Mouse (Mus musculus) kidney, adult 18-20 months (tissue): ENCODE data around the gene Vps35l.
A peak's percentile ranks its signal among the peaks of the same experiment; 100 is the strongest.

Experiments
- DNase-seq: peaks from one replicate; pipeline ENCODE4 v3.0.0; 2021

The Vps35l gene

GRCm38 (mm10) chr7:118738730-118739129 is 1.3 kb upstream of the Vps35l start:
- no peak for DNase-seq

- DNase-seq: peak; percentile 97
Measured at GRCm38 (mm10) chr7:118740532-118741338, 709 bp downstream of the Vps35l start.

- DNase-seq: no peak
Measured at GRCm38 (mm10) chr7:118742278-118742677, 2.3 kb downstream of the Vps35l start.

GRCm38 (mm10) chr7:118744766-118745165 is 4.7 kb downstream of the Vps35l start:
- DNase-seq: no peak

GRCm38 (mm10) chr7:118747891-118748672 is 8.1 kb downstream of the Vps35l start:
- DNase-seq: no peak

- no peak for DNase-seq
Measured at GRCm38 (mm10) chr7:118749706-118750105, 9.7 kb downstream of the Vps35l start.

- no peak for DNase-seq
Measured at GRCm38 (mm10) chr7:118751625-118752024, 11.6 kb downstream of the Vps35l start.

- DNase-seq: no peak
Measured at GRCm38 (mm10) chr7:118755756-118756155, 15.7 kb downstream of the Vps35l start.

GRCm38 (mm10) chr7:118756490-118757265 is 16.7 kb downstream of the Vps35l start:
- no peak for DNase-seq

- DNase-seq: no peak
Measured at GRCm38 (mm10) chr7:118758369-118758768, 18.3 kb downstream of the Vps35l start.

GRCm38 (mm10) chr7:118759372-118759771 is 19.3 kb downstream of the Vps35l start:
- no peak for DNase-seq

GRCm38 (mm10) chr7:118763939-118764338 is 23.9 kb downstream of the Vps35l start:
- DNase-seq: peak; percentile 18

GRCm38 (mm10) chr7:118764725-118765124 is 24.7 kb downstream of the Vps35l start:
- peak; percentile 45 for DNase-seq

- DNase-seq: peak; percentile 36
Measured at GRCm38 (mm10) chr7:118765604-118766003, 25.6 kb downstream of the Vps35l start.

- DNase-seq: peak; percentile 69
Measured at GRCm38 (mm10) chr7:118766119-118766833, 26.2 kb downstream of the Vps35l start.

GRCm38 (mm10) chr7:118766834-118767224 is 26.8 kb downstream of the Vps35l start:
- no peak for DNase-seq

GRCm38 (mm10) chr7:118769208-118769607 is 29.2 kb downstream of the Vps35l start:
- no peak for DNase-seq

- DNase-seq: no peak
Measured at GRCm38 (mm10) chr7:118769655-118770054, 29.6 kb downstream of the Vps35l start.

- DNase-seq: no peak
Measured at GRCm38 (mm10) chr7:118773027-118773426, 33.0 kb downstream of the Vps35l start.

GRCm38 (mm10) chr7:118775991-118776390 is 36.0 kb downstream of the Vps35l start:
- no peak for DNase-seq

GRCm38 (mm10) chr7:118776491-118776890 is 36.5 kb downstream of the Vps35l start:
- no peak for DNase-seq

GRCm38 (mm10) chr7:118777598-118778394 is 37.8 kb downstream of the Vps35l start:
- no peak for DNase-seq
